ENCODE assay signal across 15 mouse cellular contexts in the genomic region with DNA sequence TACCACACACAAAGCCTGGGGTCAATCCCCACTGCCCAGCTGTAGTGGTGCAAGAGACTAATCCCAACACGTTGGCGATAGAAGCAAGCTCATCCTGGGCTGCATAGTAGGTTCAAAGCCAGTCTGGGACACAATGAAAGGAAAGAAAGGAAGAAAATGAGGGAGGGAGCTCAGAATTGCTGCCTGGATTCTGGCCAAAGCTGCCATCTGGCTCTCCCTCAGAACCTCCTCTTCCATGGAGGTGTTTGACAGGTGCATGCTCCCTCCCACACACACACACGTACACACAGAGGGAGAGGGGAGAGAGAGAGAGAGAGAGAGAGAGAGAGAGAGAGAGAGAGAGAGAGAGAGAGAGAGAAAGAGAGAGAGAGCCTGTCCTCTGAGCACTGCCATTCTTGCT. TPM values are rescaled to one million over a fixed set of nuclear protein-coding genes. Genes with fewer than 3 reads are reported as not detected.
DNase-seq lines count a peak whose midpoint lies in the region; ATAC-seq and TF ChIP-seq lines count a peak whose summit lies in the region.
"Had no signal": no experiment of that assay in that cellular context is flagged by ENCODE, and none has a peak within 500 bp of the region (broad histone marks: within the 10 kb centered on the region; RNA-seq: fewer than 3 reads in every experiment).

No protein-coding gene starts in this region.

- WGBS in stomach, postnatal 0 days = 92% methylated on average over 2 of the region's 3 CpGs

- H3K4me3 ChIP-seq in stomach, postnatal 0 days (ENCODE audit: low read depth, low read length) = no peak overlapping the region
- H3K4me3 ChIP-seq: embryonic facial prominence, embryonic 10.5 days; neural tube, embryonic 13.5 days had no signal

- ATAC-seq in frontal cortex, adult (ENCODE audit: low TSS enrichment) = 0 out of 2 replicates have a peak, but pooled peaks have one; percentile 34
- ATAC-seq in stomach, postnatal 0 days (ENCODE audit: low FRiP score, low TSS enrichment) = no peak

- TF ChIP-seq CTCF in brain, embryonic 14.5 days (IDR thresholded peaks at IDR 0.05; ENCODE audit: borderline replicate concordance, extremely low read depth, insufficient read depth, insufficient read length) = no peak
- TF ChIP-seq CTCF in stomach, postnatal 0 days (IDR thresholded peaks at IDR 0.05; ENCODE audit: low read depth) = no peak

- DNase-seq in frontal cortex, postnatal 10 days (ENCODE audit: low spot score in 2 of 2) = no peak
- DNase-seq in brain, embryonic 14.5 days (ENCODE audit: low read depth) = peak; percentile 79
- peak; percentile 78 to 81 for DNase-seq in cerebellum, postnatal 10 days
- peak; percentile 55 to 68 for DNase-seq in right cerebral cortex, postnatal 10 days (ENCODE audit: low spot score in 2 of 2)
- DNase-seq in urinary bladder, postnatal 10 days (ENCODE audit: low spot score) = no peak
- no peak for DNase-seq in lung, postnatal 4 days
- DNase-seq in stomach, postnatal 0 days (ENCODE audit: low spot score) = no peak
- DNase-seq: gastrocnemius, postnatal 25 days; heart, postnatal 36 days; lung, adult 18-20 months; thymus, postnatal 25 days had no signal

- no peaks in the 10 kb centered on the region for H3K4me1 ChIP-seq in stomach, postnatal 0 days (replicated peaks; ENCODE audit: control insufficient read depth, insufficient read depth)
- H3K4me1 ChIP-seq: embryonic facial prominence, embryonic 10.5 days; neural tube, embryonic 13.5 days had no signal

- TF ChIP-seq POLR2A in brain, embryonic 14.5 days (IDR thresholded peaks at IDR 0.05; ENCODE audit: borderline replicate concordance, extremely low read depth, insufficient read depth, insufficient read length, poor library complexity, severe bottlenecking) = no peak

- H3K9me3 ChIP-seq in stomach, postnatal 0 days (ENCODE audit: control insufficient read depth, low read length) = no peaks in the 10 kb centered on the region

- H3K36me3 ChIP-seq in stomach, postnatal 0 days (ENCODE audit: control insufficient read depth, insufficient read depth, low read length) = no peaks in the 10 kb centered on the region
- H3K36me3 ChIP-seq: embryonic facial prominence, embryonic 10.5 days; neural tube, embryonic 13.5 days had no signal

- no peak overlapping the region for H3K4me2 ChIP-seq in stomach, postnatal 0 days (replicated peaks; ENCODE audit: low read depth)
- H3K4me2 ChIP-seq: heart, embryonic 11.5 days; neural tube, embryonic 13.5 days had no signal

- no peak overlapping the region for H3K9ac ChIP-seq in stomach, postnatal 0 days (ENCODE audit: low read length)
- H3K9ac ChIP-seq: neural tube, embryonic 13.5 days had no signal

- TF ChIP-seq EP300 in stomach, postnatal 0 days (optimal IDR thresholded peaks at IDR 0.05) = no peak

- no peaks in the 10 kb centered on the region for H3K27me3 ChIP-seq in stomach, postnatal 0 days (ENCODE audit: control insufficient read depth, insufficient read depth, low read length)
- H3K27me3 ChIP-seq: neural tube, embryonic 13.5 days had no signal

- no peak overlapping the region for H3K27ac ChIP-seq in stomach, postnatal 0 days (replicated peaks)
- H3K27ac ChIP-seq: embryonic facial prominence, embryonic 10.5 days; neural tube, embryonic 13.5 days had no signal

RNA-seq across cellular contexts. Expression of gene Eno4, which starts 47.0 kb away (rescaled TPM):
- polyA plus RNA-seq in brain, embryonic 14.5 days (2012; rRNA removed) = 1.5 and 1.6 TPM in 2 replicates
- polyA plus RNA-seq in stomach, postnatal 0 days (2015; fragmentation: Nextera tagmentation; extraction: Ambion mirVana) = 0.06 and 0.13 TPM in 2 replicates

RNA-seq across cellular contexts. Expression of gene Hspa12a, which starts 47.2 kb away (rescaled TPM):
- polyA plus RNA-seq in brain, embryonic 14.5 days (2012; rRNA removed) = 46.8 and 64.6 TPM in 2 replicates
- 1.7 and 2.5 TPM in 2 replicates for polyA plus RNA-seq in stomach, postnatal 0 days (2015; fragmentation: Nextera tagmentation; extraction: Ambion mirVana)

Comparison
In these comparisons a context has a peak if more than half of its experiments do, and no peak if none do; other contexts are left out.
1. DNase-seq: peak in brain, embryonic 14.5 days (single experiment), cerebellum, postnatal 10 days (2 of 2) and right cerebral cortex, postnatal 10 days (2 of 2); none in frontal cortex, postnatal 10 days (0 of 2), urinary bladder, postnatal 10 days (single experiment), lung, postnatal 4 days (0 of 2) and stomach, postnatal 0 days (single experiment).
2. RNA of gene Hspa12a, which starts 47.2 kb away (polyA plus RNA-seq): 46.8 to 64.6 TPM in brain, embryonic 14.5 days; 1.7 to 2.5 TPM in stomach, postnatal 0 days; every median in the first group is over 10 times any median in the second.